Mouse (Mus musculus) ES-Bruce4 (cell line): ENCODE measurements around the gene Slc22a18. TPM values are rescaled to one million over a fixed set of nuclear protein-coding genes. Genes with fewer than 3 reads are reported as not detected.
A peak's percentile ranks its signal among the peaks of the same experiment; 100 is the strongest.

Experiments
- H3K27ac ChIP-seq: 2 replicates; pipeline ENCODE4 v1.5.1; 2012; ENCODE audit warnings: low read length, inconsistent platforms; ENCODE audit not compliant: insufficient read depth
- H3K27me3 ChIP-seq: 2 replicates; pipeline ENCODE4 v1.6.1; 2012; ENCODE audit warnings: mild to moderate bottlenecking, low read length, inconsistent platforms; ENCODE audit not compliant: control insufficient read depth, poor library complexity, insufficient read depth, severe bottlenecking
- H3K36me3 ChIP-seq: 2 replicates; pipeline ENCODE4 v1.6.1; 2012; ENCODE audit warnings: inconsistent platforms, mild to moderate bottlenecking, low read length, moderate library complexity; ENCODE audit not compliant: control insufficient read depth, poor library complexity, insufficient read depth, severe bottlenecking
- H3K4me1 ChIP-seq: one replicate; pipeline ENCODE4 v1.8.1; 2011; ENCODE audit warnings: low read length; ENCODE audit not compliant: control insufficient read depth, insufficient read depth
- H3K4me3 ChIP-seq: 2 replicates; pipeline ENCODE4 v1.5.1; 2011; ENCODE audit warnings: low read depth, mild to moderate bottlenecking, low read length
- H3K9ac ChIP-seq: 2 replicates; pipeline ENCODE4 v1.6.1; 2012; ENCODE audit warnings: low read depth, mild to moderate bottlenecking, inconsistent platforms; ENCODE audit not compliant: poor library complexity, severe bottlenecking
- H3K9me3 ChIP-seq: replicated peaks from 2 replicates; pipeline ENCODE4 v1.6.1; 2012; ENCODE audit warnings: mild to moderate bottlenecking, low read length, inconsistent platforms; ENCODE audit not compliant: control insufficient read depth, poor library complexity, insufficient read depth, severe bottlenecking
- CTCF ChIP-seq: IDR thresholded peaks from one replicate; pipeline ENCODE4 v1.8.1; 2011; ENCODE audit warnings: low read depth, low read length
- EP300 ChIP-seq: IDR thresholded peaks from 2 replicates; pipeline ENCODE4 v1.6.1; 2011; ENCODE audit warnings: low read depth, low read length; ENCODE audit not compliant: insufficient read depth
- POLR2A ChIP-seq: IDR thresholded peaks from one replicate; pipeline ENCODE4 v1.8.1; 2011; ENCODE audit warnings: low read length; ENCODE audit not compliant: insufficient read depth
- polyA plus RNA-seq: library from polyadenylated mRNA; stranded (reverse); fragments of >200 nt; gene quantifications from 2 replicates; pipeline ENCODE4 v1.2.4, GENCODE M21; 2011; ENCODE audit warnings: low read depth; ENCODE audit not compliant: missing spikeins, insufficient read depth, insufficient read length

Gene Slc22a18
- polyA plus RNA-seq, 1 experiment: 4.5 TPM

- H3K27ac ChIP-seq: peak within 1 kb of the TSS; percentile 62
- no peak for TF ChIP-seq CTCF
- TF ChIP-seq EP300: peak; percentile 49; the same call in 1 of the 2 replicates
- TF ChIP-seq POLR2A: no peak
- H3K27me3 ChIP-seq: no peaks in the 10 kb centered on the region
- H3K4me3 ChIP-seq: peak within 1 kb of the TSS; percentile 74
- no peaks in the 10 kb centered on the region for H3K36me3 ChIP-seq
- H3K9ac ChIP-seq: peak within 1 kb of the TSS; percentile 38
- peaks cover 6% of the 10 kb centered on the region for H3K4me1 ChIP-seq
- H3K9me3 ChIP-seq: no peaks in the 10 kb centered on the region
Observed at GRCm38 (mm10) chr7:143502418-143503200, 29.1 kb downstream of the Slc22a18 start, which contains the start of gene Phlda2. Gene Phlda2 (minus strand): TSS chr7:143503150.

GRCm38 (mm10) chr7:143503926-143504325 is 30.4 kb downstream of the Slc22a18 start:
- H3K4me1 ChIP-seq: peaks cover 3% of the 10 kb centered on the region
- H3K4me3 ChIP-seq: no peak overlapping the region
- TF ChIP-seq EP300 (no peak), CTCF (no peak), POLR2A (no peak)
- no peaks in the 10 kb centered on the region for H3K36me3 ChIP-seq
- peak overlapping the region; percentile 62 for H3K27ac ChIP-seq
- H3K27me3 ChIP-seq: no peaks in the 10 kb centered on the region
- peak overlapping the region; percentile 38 for H3K9ac ChIP-seq
- no peaks in the 10 kb centered on the region for H3K9me3 ChIP-seq

DNA sequence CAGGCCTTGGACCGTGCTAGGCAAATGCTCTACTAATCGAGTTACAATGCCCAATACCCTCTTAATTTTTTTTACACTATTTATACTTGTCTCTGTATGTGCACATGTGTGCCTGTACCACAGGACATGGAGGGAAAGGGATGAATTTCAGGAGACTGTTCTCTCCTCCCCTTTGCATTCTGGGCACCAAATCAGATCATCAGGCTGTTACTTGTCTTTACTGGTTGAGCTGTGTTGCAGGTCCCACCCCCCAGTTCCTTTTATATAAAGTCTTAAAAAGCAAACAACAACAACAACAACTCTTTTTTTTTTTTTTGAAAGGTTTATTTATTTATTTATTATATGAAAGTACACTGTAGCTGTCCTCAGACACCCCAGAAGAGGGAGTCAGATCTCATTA is 31.9 kb downstream of the Slc22a18 start:
- no peaks in the 10 kb centered on the region for H3K9me3 ChIP-seq
- no peak overlapping the region for H3K4me3 ChIP-seq
- TF ChIP-seq POLR2A: no peak
- TF ChIP-seq EP300: no peak
- TF ChIP-seq CTCF: no peak
- H3K36me3 ChIP-seq: no peaks in the 10 kb centered on the region
- H3K27me3 ChIP-seq: no peaks in the 10 kb centered on the region
- H3K27ac ChIP-seq: no peak overlapping the region
- H3K4me1 ChIP-seq: peaks cover 3% of the 10 kb centered on the region
- H3K9ac ChIP-seq: no peak overlapping the region

DNA sequence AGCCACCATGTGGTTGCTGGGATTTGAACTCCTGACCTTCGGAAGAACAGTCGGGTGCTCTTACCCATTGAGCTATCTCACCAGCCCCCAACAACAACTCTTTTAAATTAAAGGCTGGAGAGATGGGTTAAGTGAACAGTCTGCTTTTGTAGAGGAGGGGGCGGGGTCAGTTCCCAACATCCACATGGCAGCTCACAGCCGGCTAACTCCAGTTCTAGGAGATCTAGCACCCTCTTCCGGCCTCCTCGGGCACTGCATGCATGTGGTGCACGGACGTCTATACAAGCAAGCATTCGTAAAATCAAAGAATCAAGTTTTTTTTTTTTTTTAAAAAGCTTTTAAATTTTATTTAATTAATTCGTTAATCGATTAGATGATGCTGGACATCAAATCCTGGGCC is 32.3 kb downstream of the Slc22a18 start:
- Histone ChIP-seq H3K27ac (no peak overlapping the region), H3K9me3 (no peaks in the 10 kb centered on the region), H3K9ac (no peak overlapping the region), H3K4me1 (peaks cover 3% of the 10 kb centered on the region), H3K4me3 (no peak overlapping the region), H3K27me3 (no peaks in the 10 kb centered on the region), H3K36me3 (no peaks in the 10 kb centered on the region)
- TF ChIP-seq EP300 (0 out of 2 replicates have a peak, but pooled peaks have one; percentile 28), CTCF (peak; percentile 75), POLR2A (no peak)

GRCm38 (mm10) chr7:143506271-143506670 is 32.7 kb downstream of the Slc22a18 start:
- H3K4me3 ChIP-seq: peak overlapping the region; percentile 24; the same call in 1 of the 2 replicates
- no peak overlapping the region for H3K27ac ChIP-seq
- no peaks in the 10 kb centered on the region for H3K9me3 ChIP-seq
- H3K36me3 ChIP-seq: no peaks in the 10 kb centered on the region
- H3K4me1 ChIP-seq: peaks cover 3% of the 10 kb centered on the region
- no peaks in the 10 kb centered on the region for H3K27me3 ChIP-seq
- TF ChIP-seq CTCF (no peak), EP300 (no peak), POLR2A (no peak)
- H3K9ac ChIP-seq: no peak overlapping the region

- Histone ChIP-seq H3K27me3 (no peaks in the 10 kb centered on the region), H3K9me3 (no peaks in the 10 kb centered on the region), H3K27ac (no peak overlapping the region), H3K4me3 (peak overlapping the region; percentile 24; the same call in 1 of the 2 replicates), H3K9ac (no peak overlapping the region), H3K4me1 (peaks cover 3% of the 10 kb centered on the region), H3K36me3 (no peaks in the 10 kb centered on the region)
- TF ChIP-seq POLR2A (no peak), EP300 (no peak), CTCF (no peak)
Observed at GRCm38 (mm10) chr7:143506675-143507074, 33.1 kb downstream of the Slc22a18 start.
